Mouse (Mus musculus) olfactory bulb, adult 2 months (tissue): ENCODE data around the gene Dirc2.

ENCODE experiments used
- CTCF ChIP-seq: fragments of 200-500 bp; IDR thresholded peaks from 2 replicates; pipeline ENCODE4 v1.5.1; 2012; ENCODE audit warnings: low read depth, mild to moderate bottlenecking, low read length, moderate library complexity; ENCODE audit not compliant: insufficient read depth
- POLR2A ChIP-seq: fragments of 200-500 bp; IDR thresholded peaks from 2 replicates; pipeline ENCODE4 v1.6.1; 2012; ENCODE audit warnings: mild to moderate bottlenecking, low read depth, low read length, moderate library complexity; ENCODE audit not compliant: insufficient read depth

- no peak for TF ChIP-seq CTCF
- no peak for TF ChIP-seq POLR2A
These were observed 19.2 kb upstream of the Dirc2 start for GRCm38 (mm10) chr16:35788330-35788729.
